Mouse (Mus musculus): Measurements from ENCODE around the gene Prkg1. TPM values are rescaled to one million over a fixed set of nuclear protein-coding genes. Genes with fewer than 3 reads are reported as not detected.

The Prkg1 gene
- polyA plus RNA-seq, 1 experiment from 2014 or later = 5.6 TPM

GRCm38 (mm10) chr19:31662802-31663201, 102.0 kb downstream of the Prkg1 start:
- Histone ChIP-seq H3K4me3 (ENCODE audit: low read depth, low read length) (no peak overlapping the region), H3K4me1 (replicated peaks; ENCODE audit: control insufficient read depth, insufficient read depth, low read length) (no peaks in the 10 kb centered on the region; the same call in 1 of the 2 replicates), H3K9ac (ENCODE audit: low read length) (no peak overlapping the region), H3K27me3 (ENCODE audit: control insufficient read depth, insufficient read depth, low read length) (no peaks in the 10 kb centered on the region), H3K9me3 (ENCODE audit: control insufficient read depth, low read length) (no peaks in the 10 kb centered on the region), H3K4me2 (ENCODE audit: low read depth, low read length, severe bottlenecking) (no peak overlapping the region), H3K27ac (ENCODE audit: low read depth, low read length) (no peak overlapping the region), H3K36me3 (ENCODE audit: control insufficient read depth, insufficient read depth, low read length) (no peaks in the 10 kb centered on the region)
- whole genome bisulfite sequencing = 63% methylated on average over 2 of the region's 2 CpGs
- ATAC-seq (replicated peaks; ENCODE audit: low FRiP score) = no peak
- DNase-seq (ENCODE audit: low spot score) = no peak

- no peak overlapping the region for H3K4me2 ChIP-seq (ENCODE audit: low read depth, low read length, severe bottlenecking)
- no peaks in the 10 kb centered on the region for H3K36me3 ChIP-seq (ENCODE audit: control insufficient read depth, insufficient read depth, low read length)
- DNase-seq (ENCODE audit: low spot score) = no peak
- H3K27me3 ChIP-seq (ENCODE audit: control insufficient read depth, insufficient read depth, low read length) = no peaks in the 10 kb centered on the region
- 85% methylated on average over 1 of the region's 1 CpGs for WGBS
- no peak overlapping the region for H3K4me3 ChIP-seq (ENCODE audit: low read depth, low read length)
- ATAC-seq (replicated peaks; ENCODE audit: low FRiP score) = no peak
- no peaks in the 10 kb centered on the region for H3K4me1 ChIP-seq (replicated peaks; ENCODE audit: control insufficient read depth, insufficient read depth, low read length)
- H3K27ac ChIP-seq (ENCODE audit: low read depth, low read length) = no peak overlapping the region
- H3K9me3 ChIP-seq (ENCODE audit: control insufficient read depth, low read length) = no peaks in the 10 kb centered on the region
- no peak overlapping the region for H3K9ac ChIP-seq (ENCODE audit: low read length)
Observed at GRCm38 (mm10) chr19:31658751-31659397, 106.0 kb downstream of the Prkg1 start.

DNA sequence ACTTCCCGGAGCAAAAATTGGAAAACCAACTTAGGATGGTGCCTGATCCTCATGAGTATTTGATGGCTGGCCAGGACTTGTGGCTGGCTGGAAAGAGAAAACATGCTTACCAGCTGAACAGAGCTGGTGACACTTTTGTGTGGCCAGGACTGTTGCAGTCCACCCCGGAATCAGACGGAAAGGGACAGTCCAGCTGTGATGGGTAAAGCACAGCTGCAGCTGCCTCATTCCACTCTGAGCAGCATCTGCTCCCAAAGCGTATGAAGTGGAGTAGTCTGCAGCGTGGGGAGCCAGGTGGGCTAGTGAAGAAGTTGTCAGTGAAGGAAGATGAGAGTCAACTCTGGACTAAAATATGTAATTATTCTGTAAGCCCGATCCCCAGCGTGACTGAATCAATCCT, 108.6 kb downstream of the Prkg1 start:
- DNase-seq (ENCODE audit: low spot score) (no peak), ATAC-seq (replicated peaks; ENCODE audit: low FRiP score) (no peak)
- Histone ChIP-seq H3K4me1 (replicated peaks; ENCODE audit: control insufficient read depth, insufficient read depth, low read length) (no peaks in the 10 kb centered on the region), H3K27ac (ENCODE audit: low read depth, low read length) (no peak overlapping the region), H3K9ac (ENCODE audit: low read length) (no peak overlapping the region), H3K4me3 (ENCODE audit: low read depth, low read length) (no peak overlapping the region), H3K4me2 (ENCODE audit: low read depth, low read length, severe bottlenecking) (no peak overlapping the region), H3K36me3 (ENCODE audit: control insufficient read depth, insufficient read depth, low read length) (no peaks in the 10 kb centered on the region), H3K9me3 (ENCODE audit: control insufficient read depth, low read length) (no peaks in the 10 kb centered on the region), H3K27me3 (ENCODE audit: control insufficient read depth, insufficient read depth, low read length) (no peaks in the 10 kb centered on the region)
- whole genome bisulfite sequencing = 82% methylated on average over 7 of the region's 7 CpGs

GRCm38 (mm10) chr19:31655826-31656225, 109.0 kb downstream of the Prkg1 start:
- no peaks in the 10 kb centered on the region for H3K4me1 ChIP-seq (replicated peaks; ENCODE audit: control insufficient read depth, insufficient read depth, low read length)
- ATAC-seq (replicated peaks; ENCODE audit: low FRiP score) (no peak), DNase-seq (ENCODE audit: low spot score) (no peak)
- no peak overlapping the region for H3K27ac ChIP-seq (ENCODE audit: low read depth, low read length)
- no peak overlapping the region for H3K4me3 ChIP-seq (ENCODE audit: low read depth, low read length)
- H3K9ac ChIP-seq (ENCODE audit: low read length) = no peak overlapping the region
- H3K36me3 ChIP-seq (ENCODE audit: control insufficient read depth, insufficient read depth, low read length) = no peaks in the 10 kb centered on the region
- no peak overlapping the region for H3K4me2 ChIP-seq (ENCODE audit: low read depth, low read length, severe bottlenecking)
- H3K9me3 ChIP-seq (ENCODE audit: control insufficient read depth, low read length) = no peaks in the 10 kb centered on the region
- whole genome bisulfite sequencing = 76% methylated on average over 7 of the region's 7 CpGs
- H3K27me3 ChIP-seq (ENCODE audit: control insufficient read depth, insufficient read depth, low read length) = no peaks in the 10 kb centered on the region

GRCm38 (mm10) chr19:31654022-31654421, 110.8 kb downstream of the Prkg1 start:
- Histone ChIP-seq H3K36me3 (ENCODE audit: control insufficient read depth, insufficient read depth, low read length) (no peaks in the 10 kb centered on the region), H3K4me3 (ENCODE audit: low read depth, low read length) (no peak overlapping the region), H3K4me1 (replicated peaks; ENCODE audit: control insufficient read depth, insufficient read depth, low read length) (no peaks in the 10 kb centered on the region), H3K4me2 (ENCODE audit: low read depth, low read length, severe bottlenecking) (no peak overlapping the region), H3K9ac (ENCODE audit: low read length) (no peak overlapping the region), H3K27me3 (ENCODE audit: control insufficient read depth, insufficient read depth, low read length) (no peaks in the 10 kb centered on the region), H3K9me3 (ENCODE audit: control insufficient read depth, low read length) (no peaks in the 10 kb centered on the region), H3K27ac (ENCODE audit: low read depth, low read length) (no peak overlapping the region)
- no peak for DNase-seq (ENCODE audit: low spot score)
- no peak for ATAC-seq (replicated peaks; ENCODE audit: low FRiP score)
- WGBS = 85% methylated on average over 6 of the region's 6 CpGs

- no peak overlapping the region for H3K4me2 ChIP-seq (ENCODE audit: low read depth, low read length, severe bottlenecking)
- no peak overlapping the region for H3K27ac ChIP-seq (ENCODE audit: low read depth, low read length)
- WGBS = 90% methylated on average over 4 of the region's 4 CpGs
- no peak overlapping the region for H3K9ac ChIP-seq (ENCODE audit: low read length)
- H3K27me3 ChIP-seq (ENCODE audit: control insufficient read depth, insufficient read depth, low read length) = no peaks in the 10 kb centered on the region
- no peak overlapping the region for H3K4me3 ChIP-seq (ENCODE audit: low read depth, low read length)
- no peaks in the 10 kb centered on the region for H3K9me3 ChIP-seq (ENCODE audit: control insufficient read depth, low read length)
- DNase-seq (ENCODE audit: low spot score) (no peak), ATAC-seq (replicated peaks; ENCODE audit: low FRiP score) (no peak)
- H3K4me1 ChIP-seq (replicated peaks; ENCODE audit: control insufficient read depth, insufficient read depth, low read length) = no peaks in the 10 kb centered on the region
- H3K36me3 ChIP-seq (ENCODE audit: control insufficient read depth, insufficient read depth, low read length) = no peaks in the 10 kb centered on the region
Observed at GRCm38 (mm10) chr19:31650452-31650851, 114.4 kb downstream of the Prkg1 start.

GRCm38 (mm10) chr19:31647492-31647891, 117.3 kb downstream of the Prkg1 start:
- H3K9me3 ChIP-seq (ENCODE audit: control insufficient read depth, low read length) = no peaks in the 10 kb centered on the region
- ATAC-seq (replicated peaks; ENCODE audit: low FRiP score) (no peak), DNase-seq (ENCODE audit: low spot score) (no peak)
- no peak overlapping the region for H3K27ac ChIP-seq (ENCODE audit: low read depth, low read length)
- WGBS = 74% methylated on average over 2 of the region's 2 CpGs
- no peak overlapping the region for H3K9ac ChIP-seq (ENCODE audit: low read length)
- H3K27me3 ChIP-seq (ENCODE audit: control insufficient read depth, insufficient read depth, low read length) = no peaks in the 10 kb centered on the region
- H3K4me1 ChIP-seq (replicated peaks; ENCODE audit: control insufficient read depth, insufficient read depth, low read length) = no peaks in the 10 kb centered on the region
- no peak overlapping the region for H3K4me3 ChIP-seq (ENCODE audit: low read depth, low read length)
- no peak overlapping the region for H3K4me2 ChIP-seq (ENCODE audit: low read depth, low read length, severe bottlenecking)
- H3K36me3 ChIP-seq (ENCODE audit: control insufficient read depth, insufficient read depth, low read length) = no peaks in the 10 kb centered on the region

- no peak overlapping the region for H3K4me3 ChIP-seq (ENCODE audit: low read depth, low read length)
- H3K9ac ChIP-seq (ENCODE audit: low read length) = no peak overlapping the region
- H3K9me3 ChIP-seq (ENCODE audit: control insufficient read depth, low read length) = no peaks in the 10 kb centered on the region
- WGBS = 35% methylated on average over 8 of the region's 8 CpGs
- no peaks in the 10 kb centered on the region for H3K36me3 ChIP-seq (ENCODE audit: control insufficient read depth, insufficient read depth, low read length)
- no peak overlapping the region for H3K4me2 ChIP-seq (ENCODE audit: low read depth, low read length, severe bottlenecking)
- no peak overlapping the region for H3K27ac ChIP-seq (ENCODE audit: low read depth, low read length)
- 0 out of 2 replicates have a peak, but pooled peaks cover 6% of the 10 kb centered on the region for H3K4me1 ChIP-seq (replicated peaks; ENCODE audit: control insufficient read depth, insufficient read depth, low read length)
- ATAC-seq (replicated peaks; ENCODE audit: low FRiP score) (peak; percentile 56), DNase-seq (ENCODE audit: low spot score) (no peak)
- H3K27me3 ChIP-seq (ENCODE audit: control insufficient read depth, insufficient read depth, low read length) = no peaks in the 10 kb centered on the region
Observed at GRCm38 (mm10) chr19:31630899-31631869, 133.6 kb downstream of the Prkg1 start.
